Mouse (Mus musculus) embryonic facial prominence, embryonic 13.5 days (tissue): ENCODE data around the gene Dusp28. TPM values are rescaled to one million over a fixed set of nuclear protein-coding genes. Genes with fewer than 3 reads are reported as not detected.
A peak's percentile ranks its signal among the peaks of the same experiment; 100 is the strongest.

Experiments used
- ATAC-seq: fragments of 200-750 bp; cut with Nextera tagmentation; 2 replicates; pipeline ENCODE4 v1.8.0; 2017; ENCODE audit warnings: low read depth; ENCODE audit not compliant: insufficient number of reproducible peaks, insufficient read depth, low FRiP score, low TSS enrichment
- H3K27ac ChIP-seq: fragments of 300-500 bp; sonication (generic); 2 replicates; pipeline ENCODE4 v1.5.1; 2015; ENCODE audit warnings: moderate library complexity, mild to moderate bottlenecking, inconsistent platforms
- H3K27me3 ChIP-seq: fragments of 300-500 bp; sonication (generic); 2 replicates; pipeline ENCODE4 v1.6.1; 2015; ENCODE audit warnings: mild to moderate bottlenecking, inconsistent platforms
- H3K36me3 ChIP-seq: fragments of 300-500 bp; sonication (generic); 2 replicates; pipeline ENCODE4 v1.6.1; 2015; ENCODE audit warnings: mild to moderate bottlenecking, inconsistent platforms
- H3K4me1 ChIP-seq: fragments of 300-500 bp; sonication (generic); 2 replicates; pipeline ENCODE4 v1.6.1; 2015; ENCODE audit warnings: inconsistent platforms
- H3K4me2 ChIP-seq: fragments of 300-500 bp; sonication (generic); 2 replicates; pipeline ENCODE4 v1.6.1; 2015; ENCODE audit warnings: moderate library complexity, mild to moderate bottlenecking, inconsistent platforms
- H3K4me3 ChIP-seq: fragments of 300-500 bp; sonication (generic); 2 replicates; pipeline ENCODE4 v1.5.1; 2015; ENCODE audit warnings: mild to moderate bottlenecking, inconsistent platforms
- H3K9ac ChIP-seq: fragments of 300-500 bp; sonication (generic); 2 replicates; pipeline ENCODE4 v1.6.1; 2015; ENCODE audit warnings: mild to moderate bottlenecking, inconsistent platforms
- H3K9me3 ChIP-seq: fragments of 300-500 bp; sonication (generic); 2 replicates; pipeline ENCODE4 v1.6.1; 2016; ENCODE audit warnings: inconsistent platforms
- WGBS: fragments of 180-500 bp; shearing (Covaris S2); methylation state at CpG from one replicate; pipeline ENCODE4 v1.1.7; 2015; ENCODE audit warnings: mixed read lengths; 5-methylcytosine and 5-hydroxymethylcytosine counted together
- polyA plus RNA-seq: library from polyadenylated mRNA; unstranded; fragments of >200 nt; fragmentation: Nextera tagmentation; extraction: Ambion mirVana; gene quantifications from 2 replicates; pipeline ENCODE4 v1.2.1, GENCODE M21; 2015

Dusp28 gene
- 9.4 and 10.5 TPM in 2 replicates for polyA plus RNA-seq

- ATAC-seq, result peak; percentile 89
- Histone ChIP-seq H3K9me3 (no peaks in the 10 kb centered on the region), H3K27me3 (peaks cover 11% of the 10 kb centered on the region; the same call in 1 of the 2 replicates), H3K27ac (peak within 1 kb of the TSS; percentile 84), H3K36me3 (no peaks in the 10 kb centered on the region), H3K4me2 (peak within 1 kb of the TSS; percentile 80), H3K9ac (peak within 1 kb of the TSS; percentile 80), H3K4me1 (peaks cover 38% of the 10 kb centered on the region), H3K4me3 (peak within 1 kb of the TSS; percentile 70)
- under 1% methylated on average over 80 of the region's 81 CpGs for WGBS
Observed at GRCm38 (mm10) chr1:92906779-92907631, at the start of gene Dusp28. Gene Dusp28, plus strand, starts transcription at chr1:92906981.

GRCm38 (mm10) chr1:92861503-92861902 lies 45.3 kb upstream of the Dusp28 start:
- 67% methylated on average over 6 of the region's 6 CpGs for WGBS
- Histone ChIP-seq H3K4me1 (peaks cover 13% of the 10 kb centered on the region), H3K9me3 (no peaks in the 10 kb centered on the region), H3K4me3 (no peak overlapping the region), H3K27me3 (no peaks in the 10 kb centered on the region), H3K4me2 (no peak overlapping the region), H3K36me3 (peaks cover 39% of the 10 kb centered on the region), H3K27ac (no peak overlapping the region), H3K9ac (no peak overlapping the region)
- no peak for ATAC-seq

- WGBS, result 67% methylated on average over 4 of the region's 4 CpGs
- H3K36me3 ChIP-seq, result peaks cover 21% of the 10 kb centered on the region
- no peaks in the 10 kb centered on the region for H3K9me3 ChIP-seq
- no peaks in the 10 kb centered on the region for H3K27me3 ChIP-seq
- H3K4me3 ChIP-seq, result no peak overlapping the region
- H3K9ac ChIP-seq, result no peak overlapping the region
- H3K4me2 ChIP-seq, result no peak overlapping the region
- ATAC-seq, result no peak
- H3K27ac ChIP-seq, result no peak overlapping the region
- peaks cover 13% of the 10 kb centered on the region for H3K4me1 ChIP-seq
Observed at GRCm38 (mm10) chr1:92863268-92863667, 43.5 kb upstream of the Dusp28 start.

GRCm38 (mm10) chr1:92866170-92866569 lies 40.6 kb upstream of the Dusp28 start:
- ATAC-seq, result no peak
- WGBS, result 58% methylated on average over 2 of the region's 2 CpGs
- Histone ChIP-seq H3K9me3 (no peaks in the 10 kb centered on the region), H3K27me3 (no peaks in the 10 kb centered on the region), H3K27ac (no peak overlapping the region), H3K4me3 (no peak overlapping the region), H3K4me1 (peaks cover 13% of the 10 kb centered on the region), H3K4me2 (no peak overlapping the region), H3K9ac (no peak overlapping the region), H3K36me3 (no peaks in the 10 kb centered on the region)

- no peak overlapping the region for H3K27ac ChIP-seq
- H3K9me3 ChIP-seq, result no peaks in the 10 kb centered on the region
- no peaks in the 10 kb centered on the region for H3K27me3 ChIP-seq
- no peak for ATAC-seq
- H3K4me3 ChIP-seq, result no peak overlapping the region
- H3K36me3 ChIP-seq, result no peaks in the 10 kb centered on the region
- H3K4me1 ChIP-seq, result peaks cover 5% of the 10 kb centered on the region; the same call in 1 of the 2 replicates
- H3K9ac ChIP-seq, result no peak overlapping the region
- H3K4me2 ChIP-seq, result no peak overlapping the region
- 82% methylated on average over 2 of the region's 2 CpGs for WGBS
Observed at GRCm38 (mm10) chr1:92869985-92870384, 36.8 kb upstream of the Dusp28 start.

GRCm38 (mm10) chr1:92872666-92873065 lies 34.1 kb upstream of the Dusp28 start:
- Histone ChIP-seq H3K4me3 (no peak overlapping the region), H3K4me1 (peaks cover 3% of the 10 kb centered on the region; the same call in 1 of the 2 replicates), H3K9ac (no peak overlapping the region), H3K27me3 (no peaks in the 10 kb centered on the region), H3K27ac (no peak overlapping the region), H3K36me3 (no peaks in the 10 kb centered on the region), H3K4me2 (no peak overlapping the region), H3K9me3 (no peaks in the 10 kb centered on the region)
- ATAC-seq, result no peak
- WGBS, result 85% methylated on average over 7 of the region's 7 CpGs

GRCm38 (mm10) chr1:92874011-92874410 lies 32.8 kb upstream of the Dusp28 start:
- Histone ChIP-seq H3K27me3 (no peaks in the 10 kb centered on the region), H3K4me1 (peaks cover 3% of the 10 kb centered on the region; the same call in 1 of the 2 replicates), H3K4me2 (no peak overlapping the region), H3K9ac (no peak overlapping the region), H3K4me3 (no peak overlapping the region), H3K27ac (no peak overlapping the region), H3K9me3 (no peaks in the 10 kb centered on the region), H3K36me3 (no peaks in the 10 kb centered on the region)
- no peak for ATAC-seq
- WGBS, result 66% methylated on average over 3 of the region's 3 CpGs

- Histone ChIP-seq H3K4me3 (no peak overlapping the region), H3K9me3 (no peaks in the 10 kb centered on the region), H3K4me2 (no peak overlapping the region), H3K27me3 (no peaks in the 10 kb centered on the region), H3K27ac (no peak overlapping the region), H3K4me1 (peaks cover 3% of the 10 kb centered on the region; the same call in 1 of the 2 replicates), H3K9ac (no peak overlapping the region), H3K36me3 (no peaks in the 10 kb centered on the region)
- WGBS, result 80% methylated on average over 8 of the region's 8 CpGs
- no peak for ATAC-seq
Observed at GRCm38 (mm10) chr1:92875360-92876111, 31.2 kb upstream of the Dusp28 start.

GRCm38 (mm10) chr1:92877431-92877978 lies 29.3 kb upstream of the Dusp28 start:
- H3K9me3 ChIP-seq, result no peaks in the 10 kb centered on the region
- H3K27me3 ChIP-seq, result no peaks in the 10 kb centered on the region
- ATAC-seq, result no peak
- no peak overlapping the region for H3K4me3 ChIP-seq
- H3K36me3 ChIP-seq, result no peaks in the 10 kb centered on the region
- 37% methylated on average over 12 of the region's 12 CpGs for WGBS
- H3K9ac ChIP-seq, result no peak overlapping the region
- H3K4me2 ChIP-seq, result no peak overlapping the region
- peaks cover 3% of the 10 kb centered on the region; the same call in 1 of the 2 replicates for H3K4me1 ChIP-seq
- no peak overlapping the region for H3K27ac ChIP-seq

- H3K4me1 ChIP-seq, result peaks cover 3% of the 10 kb centered on the region; the same call in 1 of the 2 replicates
- 76% methylated on average over 13 of the region's 13 CpGs for WGBS
- no peaks in the 10 kb centered on the region for H3K36me3 ChIP-seq
- no peaks in the 10 kb centered on the region for H3K27me3 ChIP-seq
- no peaks in the 10 kb centered on the region for H3K9me3 ChIP-seq
- H3K4me3 ChIP-seq, result no peak overlapping the region
- no peak for ATAC-seq
- H3K4me2 ChIP-seq, result no peak overlapping the region
- H3K9ac ChIP-seq, result no peak overlapping the region
- H3K27ac ChIP-seq, result no peak overlapping the region
Observed at GRCm38 (mm10) chr1:92878066-92878741, 28.6 kb upstream of the Dusp28 start.

- Histone ChIP-seq H3K4me2 (no peak overlapping the region), H3K4me3 (no peak overlapping the region), H3K27ac (no peak overlapping the region), H3K9me3 (no peaks in the 10 kb centered on the region), H3K9ac (no peak overlapping the region), H3K36me3 (no peaks in the 10 kb centered on the region), H3K4me1 (peaks cover 3% of the 10 kb centered on the region; the same call in 1 of the 2 replicates), H3K27me3 (peaks cover 8% of the 10 kb centered on the region; the same call in 1 of the 2 replicates)
- WGBS, result 90% methylated on average over 12 of the region's 12 CpGs
- ATAC-seq, result no peak
Observed at GRCm38 (mm10) chr1:92879266-92879665, 27.5 kb upstream of the Dusp28 start.
